Mouse (Mus musculus) midbrain, embryonic 12.5 days (tissue): ENCODE results near the gene Hmcn2. TPM values are rescaled to one million over a fixed set of nuclear protein-coding genes. Genes with fewer than 3 reads are reported as not detected.
A peak's percentile ranks its signal among the peaks of the same experiment; 100 is the strongest.

ENCODE experiments used
- ATAC-seq: fragments of 200-750 bp; cut with Nextera tagmentation; 2 replicates; pipeline ENCODE4 v1.8.0; 2017; ENCODE audit warnings: low read depth, moderate TSS enrichment, moderate library complexity; ENCODE audit not compliant: low FRiP score
- H3K27ac ChIP-seq: fragments of 300-500 bp; sonication (generic); replicated peaks from 2 replicates; pipeline ENCODE4 v1.5.1; 2016; ENCODE audit warnings: mild to moderate bottlenecking
- H3K27me3 ChIP-seq: fragments of 300-500 bp; sonication (generic); 2 replicates; pipeline ENCODE4 v1.6.1; 2016; ENCODE audit warnings: mild to moderate bottlenecking
- H3K36me3 ChIP-seq: fragments of 300-500 bp; sonication (generic); 2 replicates; pipeline ENCODE4 v1.6.1; 2016
- H3K4me1 ChIP-seq: fragments of 300-500 bp; sonication (generic); 2 replicates; pipeline ENCODE4 v1.6.1; 2016
- H3K4me2 ChIP-seq: fragments of 300-500 bp; sonication (generic); replicated peaks from 2 replicates; pipeline ENCODE4 v1.6.1; 2016; ENCODE audit warnings: mild to moderate bottlenecking, moderate library complexity
- H3K4me3 ChIP-seq: fragments of 300-500 bp; sonication (generic); 2 replicates; pipeline ENCODE4 v1.5.1; 2016; ENCODE audit warnings: mild to moderate bottlenecking
- H3K9ac ChIP-seq: fragments of 300-500 bp; sonication (generic); replicated peaks from 2 replicates; pipeline ENCODE4 v1.6.1; 2016; ENCODE audit warnings: mild to moderate bottlenecking, moderate library complexity
- H3K9me3 ChIP-seq: fragments of 300-500 bp; sonication (generic); 2 replicates; pipeline ENCODE4 v1.6.1; 2016; ENCODE audit warnings: mild to moderate bottlenecking
- WGBS: fragments of 180-500 bp; shearing (Covaris S2); methylation state at CpG from one replicate; pipeline ENCODE4 v1.1.7; 2016; 5-methylcytosine and 5-hydroxymethylcytosine counted together
- polyA plus RNA-seq: library from polyadenylated mRNA; unstranded; fragments of >200 nt; fragmentation: Nextera tagmentation; extraction: Ambion mirVana; gene quantifications from 2 replicates; pipeline ENCODE4 v1.2.1, GENCODE M21; 2016

Gene Hmcn2
- polyA plus RNA-seq = 0.09 TPM in 1 of 2 replicates, not detected in the other

- Histone ChIP-seq H3K27me3 (peaks cover 70% of the 10 kb centered on the region), H3K9ac (no peak within 1 kb of the TSS), H3K4me3 (0 out of 2 replicates have a peak within 1 kb of the TSS, but pooled peaks have one; percentile 10), H3K4me1 (peaks cover 7% of the 10 kb centered on the region), H3K36me3 (no peaks in the 10 kb centered on the region), H3K9me3 (no peaks in the 10 kb centered on the region), H3K4me2 (peak within 1 kb of the TSS; percentile 37), H3K27ac (no peak within 1 kb of the TSS)
- under 1% methylated on average over 27 of the region's 33 CpGs for WGBS
- no peak for ATAC-seq
Measured at GRCm38 (mm10) chr2:31314007-31314465, at the start of gene Hmcn2. Gene Hmcn2, plus strand, starts transcription at chr2:31314415.

DNA sequence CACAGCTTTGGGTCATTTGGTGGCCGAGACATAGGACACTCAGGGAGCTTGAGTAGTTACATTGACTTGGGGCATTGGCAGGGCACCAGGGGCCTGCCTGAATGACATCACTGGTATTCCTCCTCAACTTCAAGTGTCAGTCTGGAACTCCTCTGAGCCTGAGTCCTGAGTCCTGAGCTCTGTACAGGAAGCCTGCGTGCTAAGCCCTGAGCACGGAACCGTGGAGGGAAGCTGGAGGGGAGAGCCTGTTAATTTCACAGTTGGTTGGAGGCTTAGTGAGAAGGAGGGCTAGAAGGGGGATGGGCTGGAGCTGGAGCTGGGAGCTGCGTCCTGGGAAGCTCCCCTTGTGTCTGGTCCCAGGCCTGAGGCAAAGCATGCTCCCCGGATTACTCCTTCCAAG, 46.8 kb upstream of the Hmcn2 start:
- peak; percentile 38 for ATAC-seq
- 11% methylated on average over 6 of the region's 6 CpGs for WGBS
- H3K4me3 ChIP-seq = no peak overlapping the region

GRCm38 (mm10) chr2:31268631-31269030, 45.6 kb upstream of the Hmcn2 start:
- Histone ChIP-seq H3K36me3 (no peaks in the 10 kb centered on the region), H3K9me3 (no peaks in the 10 kb centered on the region), H3K4me1 (peaks cover 53% of the 10 kb centered on the region), H3K4me2 (no peak overlapping the region), H3K9ac (no peak overlapping the region; the same call in 1 of the 2 replicates), H3K27me3 (no peaks in the 10 kb centered on the region), H3K4me3 (no peak overlapping the region), H3K27ac (peak overlapping the region; percentile 54; the same call in 1 of the 2 replicates)
- ATAC-seq = no peak
- WGBS = 51% methylated on average over 5 of the region's 5 CpGs

More for the DNA sequence above, 46.8 kb upstream of the Hmcn2 start:
- Histone ChIP-seq H3K9ac (0 out of 2 replicates have a peak overlapping the region, but pooled peaks have one; percentile 13), H3K27me3 (no peaks in the 10 kb centered on the region), H3K9me3 (no peaks in the 10 kb centered on the region), H3K4me1 (peaks cover 65% of the 10 kb centered on the region), H3K27ac (peak overlapping the region; percentile 60), H3K4me2 (no peak overlapping the region), H3K36me3 (no peaks in the 10 kb centered on the region)

DNA sequence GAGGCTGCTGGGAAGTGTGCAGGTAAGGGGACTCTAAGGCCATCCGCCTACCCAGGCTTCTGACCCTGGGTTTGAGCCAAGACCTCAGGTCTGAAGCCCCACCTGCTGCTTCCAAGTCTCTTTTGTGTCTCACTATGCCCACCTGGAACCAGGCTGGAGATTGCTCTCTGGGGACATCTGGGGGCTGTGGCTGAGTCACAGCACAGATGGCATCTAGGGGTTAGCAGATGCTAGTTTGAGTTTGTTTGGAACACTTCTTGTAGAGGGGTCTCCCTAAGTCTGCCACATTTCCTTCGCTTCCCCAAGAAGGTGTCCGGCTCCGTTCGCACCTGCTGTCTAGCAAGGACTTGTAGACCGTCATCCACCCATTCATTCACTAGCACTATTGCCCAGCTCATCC, 45.0 kb upstream of the Hmcn2 start:
- peak overlapping the region; percentile 22; the same call in 1 of the 2 replicates for H3K27ac ChIP-seq
- no peaks in the 10 kb centered on the region for H3K9me3 ChIP-seq
- no peak overlapping the region for H3K4me3 ChIP-seq
- H3K36me3 ChIP-seq = no peaks in the 10 kb centered on the region
- no peak overlapping the region for H3K4me2 ChIP-seq
- ATAC-seq = no peak
- peaks cover 53% of the 10 kb centered on the region for H3K4me1 ChIP-seq
- H3K9ac ChIP-seq = no peak overlapping the region; the same call in 1 of the 2 replicates
- no peaks in the 10 kb centered on the region for H3K27me3 ChIP-seq
- 93% methylated on average over 6 of the region's 6 CpGs for WGBS

DNA sequence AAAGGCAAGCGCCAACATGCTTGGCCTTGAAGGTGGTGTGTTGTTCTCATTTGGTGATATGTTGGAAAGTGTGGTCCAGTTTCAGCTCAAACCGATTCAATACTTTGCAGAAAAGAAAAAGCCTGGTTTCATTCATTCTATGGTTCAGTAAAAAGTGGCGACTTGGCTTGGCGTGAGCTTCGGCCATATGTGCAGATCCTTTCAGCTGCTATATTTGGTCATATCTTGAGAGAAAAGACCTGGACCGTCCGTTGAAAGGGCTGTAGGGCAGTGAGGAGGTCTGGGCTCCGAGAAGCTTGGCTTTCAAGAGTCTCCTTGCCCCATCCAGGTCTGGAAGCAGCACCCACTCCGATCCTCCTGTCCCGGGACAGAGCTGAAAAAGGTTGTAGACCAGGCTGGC, 44.4 kb upstream of the Hmcn2 start:
- H3K4me1 ChIP-seq = peaks cover 46% of the 10 kb centered on the region
- no peak overlapping the region for H3K4me3 ChIP-seq
- no peaks in the 10 kb centered on the region for H3K9me3 ChIP-seq
- H3K36me3 ChIP-seq = no peaks in the 10 kb centered on the region
- ATAC-seq = no peak
- WGBS = 95% methylated on average over 10 of the region's 10 CpGs
- no peak overlapping the region for H3K9ac ChIP-seq
- no peaks in the 10 kb centered on the region for H3K27me3 ChIP-seq
- no peak overlapping the region for H3K4me2 ChIP-seq
- H3K27ac ChIP-seq = no peak overlapping the region

- no peak for ATAC-seq
- H3K36me3 ChIP-seq = peaks cover 5% of the 10 kb centered on the region
- H3K4me3 ChIP-seq = no peak overlapping the region
- 94% methylated on average over 8 of the region's 8 CpGs for WGBS
- no peaks in the 10 kb centered on the region for H3K9me3 ChIP-seq
- no peaks in the 10 kb centered on the region for H3K27me3 ChIP-seq
- H3K4me1 ChIP-seq = peaks cover 40% of the 10 kb centered on the region
- no peak overlapping the region for H3K4me2 ChIP-seq
- H3K9ac ChIP-seq = no peak overlapping the region
- H3K27ac ChIP-seq = no peak overlapping the region
Measured at GRCm38 (mm10) chr2:31270470-31270869, 43.7 kb upstream of the Hmcn2 start.

GRCm38 (mm10) chr2:31271071-31271470, 43.1 kb upstream of the Hmcn2 start:
- no peak for ATAC-seq
- Histone ChIP-seq H3K4me2 (no peak overlapping the region), H3K27me3 (no peaks in the 10 kb centered on the region), H3K4me3 (no peak overlapping the region), H3K9ac (no peak overlapping the region), H3K4me1 (peaks cover 34% of the 10 kb centered on the region), H3K36me3 (peaks cover 11% of the 10 kb centered on the region), H3K27ac (no peak overlapping the region), H3K9me3 (no peaks in the 10 kb centered on the region)
- 92% methylated on average over 1 of the region's 1 CpGs for WGBS

GRCm38 (mm10) chr2:31274993-31275392, 39.2 kb upstream of the Hmcn2 start:
- Histone ChIP-seq H3K4me1 (peaks cover 13% of the 10 kb centered on the region; the same call in 1 of the 2 replicates), H3K27me3 (no peaks in the 10 kb centered on the region), H3K9ac (no peak overlapping the region), H3K4me3 (no peak overlapping the region), H3K27ac (no peak overlapping the region), H3K4me2 (no peak overlapping the region), H3K36me3 (peaks cover 23% of the 10 kb centered on the region), H3K9me3 (no peaks in the 10 kb centered on the region)
- ATAC-seq = no peak
- 95% methylated on average over 6 of the region's 6 CpGs for WGBS

DNA sequence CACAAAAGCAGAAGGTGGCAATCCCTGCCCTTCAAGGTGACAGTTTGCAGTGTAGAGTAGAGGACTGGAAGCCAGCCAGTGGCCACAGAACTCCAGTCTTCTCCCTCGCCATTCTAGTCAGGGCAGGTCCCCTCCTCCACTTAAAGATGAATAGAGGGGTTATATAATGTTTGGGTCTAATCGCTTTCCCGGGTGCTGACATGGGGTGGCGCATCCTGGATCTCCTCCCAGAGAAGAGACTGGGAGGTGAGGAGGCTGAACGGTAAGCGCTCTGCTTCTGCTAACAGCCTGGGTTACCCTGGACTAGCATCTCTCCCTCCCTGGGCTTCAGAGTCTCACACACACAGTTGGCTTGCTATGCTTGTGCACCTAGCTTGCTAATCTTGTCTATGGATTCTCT, 36.4 kb upstream of the Hmcn2 start:
- no peak for ATAC-seq
- H3K4me1 ChIP-seq = peaks cover 13% of the 10 kb centered on the region; the same call in 1 of the 2 replicates
- 0 out of 2 replicates have a peak overlapping the region, but pooled peaks have one; percentile 3 for H3K27ac ChIP-seq
- no peaks in the 10 kb centered on the region for H3K27me3 ChIP-seq
- H3K9ac ChIP-seq = no peak overlapping the region
- H3K4me3 ChIP-seq = no peak overlapping the region
- H3K9me3 ChIP-seq = no peaks in the 10 kb centered on the region
- peaks cover 46% of the 10 kb centered on the region for H3K36me3 ChIP-seq
- no peak overlapping the region for H3K4me2 ChIP-seq
- WGBS = 78% methylated on average over 6 of the region's 6 CpGs

DNA sequence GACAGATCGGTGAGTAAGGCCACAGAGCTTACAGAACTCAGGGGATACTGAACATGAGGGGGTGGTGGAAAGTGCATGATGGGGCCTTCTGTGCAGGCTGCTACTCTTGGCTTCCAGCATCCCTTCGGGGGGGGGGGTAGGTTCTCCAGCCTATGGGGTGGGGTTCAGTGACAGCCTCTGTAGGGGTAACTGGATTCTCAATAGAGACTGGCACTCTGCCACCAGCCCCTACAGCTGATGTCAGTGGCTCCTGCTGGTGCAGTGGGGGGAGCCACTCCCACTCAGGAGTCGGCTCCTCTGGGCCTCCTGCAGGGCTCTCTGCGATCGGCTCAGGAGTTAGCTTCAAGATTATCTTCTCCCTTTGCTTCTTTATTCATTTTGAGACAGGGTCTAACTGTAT, 35.7 kb upstream of the Hmcn2 start:
- peaks cover 52% of the 10 kb centered on the region for H3K36me3 ChIP-seq
- no peak overlapping the region for H3K4me3 ChIP-seq
- no peak overlapping the region for H3K27ac ChIP-seq
- ATAC-seq = no peak
- H3K4me2 ChIP-seq = no peak overlapping the region
- WGBS = 80% methylated on average over 5 of the region's 5 CpGs
- no peaks in the 10 kb centered on the region for H3K9me3 ChIP-seq
- no peaks in the 10 kb centered on the region for H3K27me3 ChIP-seq
- H3K9ac ChIP-seq = no peak overlapping the region
- H3K4me1 ChIP-seq = peaks cover 13% of the 10 kb centered on the region; the same call in 1 of the 2 replicates

GRCm38 (mm10) chr2:31281138-31281537, 33.1 kb upstream of the Hmcn2 start:
- no peaks in the 10 kb centered on the region for H3K27me3 ChIP-seq
- no peak for ATAC-seq
- H3K9ac ChIP-seq = no peak overlapping the region
- H3K4me2 ChIP-seq = no peak overlapping the region
- 85% methylated on average over 8 of the region's 8 CpGs for WGBS
- H3K9me3 ChIP-seq = no peaks in the 10 kb centered on the region
- H3K27ac ChIP-seq = no peak overlapping the region
- H3K4me1 ChIP-seq = peaks cover 8% of the 10 kb centered on the region; the same call in 1 of the 2 replicates
- peaks cover 66% of the 10 kb centered on the region for H3K36me3 ChIP-seq
- H3K4me3 ChIP-seq = no peak overlapping the region

- H3K4me3 ChIP-seq = no peak overlapping the region
- H3K9me3 ChIP-seq = no peaks in the 10 kb centered on the region
- H3K27me3 ChIP-seq = no peaks in the 10 kb centered on the region
- no peak overlapping the region for H3K27ac ChIP-seq
- no peak overlapping the region for H3K9ac ChIP-seq
- no peak for ATAC-seq
- WGBS = 47% methylated on average over 7 of the region's 7 CpGs
- H3K36me3 ChIP-seq = peaks cover 69% of the 10 kb centered on the region
- H3K4me1 ChIP-seq = peaks cover 8% of the 10 kb centered on the region; the same call in 1 of the 2 replicates
- H3K4me2 ChIP-seq = no peak overlapping the region
Measured at GRCm38 (mm10) chr2:31282266-31282665, 31.9 kb upstream of the Hmcn2 start.

DNA sequence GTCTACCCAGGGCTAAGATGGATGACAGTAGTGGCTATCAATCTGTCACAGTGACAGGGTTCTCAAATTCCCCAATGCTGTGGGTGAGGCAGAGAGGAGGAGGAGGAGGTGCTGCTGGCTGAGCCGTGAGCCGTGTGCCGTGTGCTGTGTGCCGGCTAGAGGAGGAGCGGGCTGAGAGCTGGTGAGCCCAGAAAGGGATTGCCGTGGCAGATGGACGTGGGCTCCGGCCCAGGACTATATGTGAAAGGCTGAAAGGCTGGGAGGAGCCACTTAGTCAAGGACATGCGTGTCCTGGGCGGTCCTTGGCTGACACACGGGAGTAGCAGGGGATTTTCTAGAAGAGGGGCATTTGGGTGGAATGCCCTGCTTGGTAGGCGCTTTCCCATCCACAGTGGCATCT, 31.3 kb upstream of the Hmcn2 start:
- H3K4me3 ChIP-seq = no peak overlapping the region
- H3K27ac ChIP-seq = no peak overlapping the region
- no peaks in the 10 kb centered on the region for H3K27me3 ChIP-seq
- peaks cover 70% of the 10 kb centered on the region for H3K36me3 ChIP-seq
- no peak overlapping the region for H3K9ac ChIP-seq
- peaks cover 5% of the 10 kb centered on the region; the same call in 1 of the 2 replicates for H3K4me1 ChIP-seq
- WGBS = 95% methylated on average over 12 of the region's 12 CpGs
- ATAC-seq = no peak
- H3K4me2 ChIP-seq = no peak overlapping the region
- H3K9me3 ChIP-seq = no peaks in the 10 kb centered on the region
